Mouse (Mus musculus): Measurements from ENCODE around the gene C730034F03Rik. TPM values are rescaled to one million over a fixed set of nuclear protein-coding genes. Genes with fewer than 3 reads are reported as not detected.

Gene C730034F03Rik
- polyA plus RNA-seq, 1 experiment, result 0.99 TPM

DNA sequence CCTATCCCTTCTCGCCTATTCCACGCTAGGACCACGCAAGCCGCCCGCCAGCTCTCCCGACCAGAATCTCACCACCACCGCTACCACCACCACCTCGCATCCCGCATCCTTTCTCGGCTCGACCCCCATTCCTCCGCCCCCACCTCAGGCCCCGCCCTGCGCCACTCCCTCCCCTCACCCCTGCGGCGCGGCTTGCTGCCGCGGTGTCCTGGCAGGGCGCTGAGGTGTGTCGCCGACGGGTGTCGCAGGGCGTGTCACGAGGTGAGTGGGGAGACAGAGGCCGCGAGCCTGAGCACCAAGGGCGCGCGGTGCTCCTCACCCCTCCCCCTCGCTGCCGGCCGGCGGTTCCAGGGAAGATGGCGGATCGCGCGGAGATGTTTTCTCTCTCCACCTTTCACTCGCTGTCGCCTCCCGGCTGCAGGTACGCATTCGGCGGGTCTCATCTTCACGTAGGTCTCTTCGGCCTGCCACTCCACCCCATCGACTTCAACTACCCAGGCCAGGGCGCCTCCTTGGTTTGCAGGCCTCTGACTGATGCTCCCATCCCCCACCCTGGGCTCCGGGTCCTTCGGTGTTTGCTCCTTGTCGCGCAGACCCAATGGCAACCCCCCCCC is 24.6 kb downstream of the C730034F03Rik start, which contains the start of gene Mapk8ip2:
Gene Mapk8ip2 (plus strand): TSS at position 49 of the 614 bp plus-strand sequence.
- no peak for TF ChIP-seq CTCF (conservative IDR thresholded peaks at IDR 0.05; ENCODE audit: insufficient read depth, insufficient read length, low read depth, low read length)
- no peak for TF ChIP-seq POLR2A (IDR thresholded peaks at IDR 0.05; ENCODE audit: low read depth, low read length)
- 2% methylated on average over 53 of the region's 53 CpGs for WGBS
- no peaks in the 10 kb centered on the region for H3K36me3 ChIP-seq (ENCODE audit: control insufficient read depth, insufficient read depth, low read length)
- 0 out of 2 replicates have a peak, but pooled peaks cover 1% of the 10 kb centered on the region for H3K27me3 ChIP-seq (replicated peaks; ENCODE audit: control insufficient read depth, insufficient read depth, low read length)
- H3K4me3 ChIP-seq (ENCODE audit: insufficient read depth, low read depth, low read length), result peak within 1 kb of the TSS; percentile 47
- DNase-seq, result no peak
- H3K27ac ChIP-seq (ENCODE audit: insufficient read depth, low read depth, low read length), result no peak within 1 kb of the TSS
- no peaks in the 10 kb centered on the region for H3K4me1 ChIP-seq (ENCODE audit: control insufficient read depth, insufficient read depth, low read length)

DNA sequence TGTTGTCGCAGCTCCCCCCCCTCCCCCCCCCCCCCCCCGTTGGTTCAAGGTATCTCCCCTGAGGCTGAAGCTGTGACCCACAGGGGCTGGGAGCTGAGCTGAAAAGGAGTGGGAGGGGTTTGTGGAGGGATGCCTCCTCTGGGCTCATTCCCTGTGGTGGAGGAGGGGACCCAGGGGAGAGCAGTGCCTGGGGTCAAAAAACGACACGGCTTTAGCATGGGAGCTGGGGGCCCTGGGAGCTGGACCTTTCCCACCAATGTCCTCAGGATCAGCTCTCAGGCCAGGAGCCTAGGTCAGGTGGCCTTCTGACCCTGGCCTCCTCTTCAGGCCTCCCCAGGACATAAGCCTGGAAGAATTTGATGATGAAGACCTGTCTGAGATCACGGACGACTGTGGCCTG is 25.5 kb downstream of the C730034F03Rik start:
- Histone ChIP-seq H3K27ac (ENCODE audit: insufficient read depth, low read depth, low read length) (no peak overlapping the region), H3K27me3 (replicated peaks; ENCODE audit: control insufficient read depth, insufficient read depth, low read length) (0 out of 2 replicates have a peak, but pooled peaks cover 1% of the 10 kb centered on the region), H3K36me3 (ENCODE audit: control insufficient read depth, insufficient read depth, low read length) (no peaks in the 10 kb centered on the region), H3K4me3 (ENCODE audit: insufficient read depth, low read depth, low read length) (no peak overlapping the region), H3K4me1 (ENCODE audit: control insufficient read depth, insufficient read depth, low read length) (no peaks in the 10 kb centered on the region)
- TF ChIP-seq CTCF (conservative IDR thresholded peaks at IDR 0.05; ENCODE audit: insufficient read depth, insufficient read length, low read depth, low read length), result no peak
- no peak for TF ChIP-seq POLR2A (IDR thresholded peaks at IDR 0.05; ENCODE audit: low read depth, low read length)
- WGBS, result 31% methylated on average over 5 of the region's 6 CpGs
- no peak for DNase-seq

DNA sequence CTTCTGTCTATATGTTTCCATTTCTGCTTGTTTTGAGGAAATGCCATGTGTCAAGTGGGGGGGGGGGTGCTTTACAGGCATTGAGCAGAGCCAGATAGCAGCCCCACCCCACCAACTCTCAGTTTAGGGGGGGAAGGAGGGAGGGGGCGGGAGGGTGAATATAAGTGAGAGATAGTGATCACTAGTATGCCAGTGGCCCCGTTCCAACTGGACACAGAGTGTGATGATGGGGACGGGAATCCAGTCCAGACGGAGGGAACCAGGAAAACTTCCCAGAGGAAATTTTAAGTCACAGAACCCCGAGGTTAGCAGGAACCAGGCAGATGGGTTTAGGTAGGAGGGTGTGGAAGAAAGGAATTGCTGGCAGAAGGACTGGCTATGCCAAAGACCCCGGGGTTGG is 26.3 kb downstream of the C730034F03Rik start:
- 72% methylated on average over 6 of the region's 6 CpGs for whole genome bisulfite sequencing
- Histone ChIP-seq H3K36me3 (ENCODE audit: control insufficient read depth, insufficient read depth, low read length) (no peaks in the 10 kb centered on the region), H3K27me3 (replicated peaks; ENCODE audit: control insufficient read depth, insufficient read depth, low read length) (0 out of 2 replicates have a peak, but pooled peaks cover 1% of the 10 kb centered on the region), H3K4me3 (ENCODE audit: insufficient read depth, low read depth, low read length) (no peak overlapping the region), H3K4me1 (ENCODE audit: control insufficient read depth, insufficient read depth, low read length) (no peaks in the 10 kb centered on the region), H3K27ac (ENCODE audit: insufficient read depth, low read depth, low read length) (no peak overlapping the region)
- no peak for TF ChIP-seq POLR2A (IDR thresholded peaks at IDR 0.05; ENCODE audit: low read depth, low read length)
- TF ChIP-seq CTCF (conservative IDR thresholded peaks at IDR 0.05; ENCODE audit: insufficient read depth, insufficient read length, low read depth, low read length), result no peak
- no peak for DNase-seq

DNA sequence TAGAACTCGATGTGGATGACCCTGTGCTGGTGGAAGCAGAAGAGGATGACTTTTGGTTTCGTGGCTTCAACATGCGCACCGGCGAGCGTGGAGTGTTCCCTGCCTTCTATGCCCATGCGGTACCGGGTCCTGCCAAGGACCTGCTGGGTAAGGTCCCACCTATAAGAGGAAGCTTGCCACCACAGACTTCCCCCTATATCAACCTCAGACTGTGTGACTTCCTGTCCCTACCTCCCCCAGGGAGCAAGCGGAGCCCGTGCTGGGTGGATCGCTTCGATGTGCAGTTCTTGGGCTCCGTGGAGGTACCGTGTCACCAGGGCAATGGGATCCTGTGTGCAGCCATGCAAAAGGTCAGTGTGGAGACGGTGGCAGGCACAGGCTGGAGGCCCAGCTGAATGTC is 29.6 kb downstream of the C730034F03Rik start:
- Histone ChIP-seq H3K27ac (ENCODE audit: insufficient read depth, low read depth, low read length) (no peak overlapping the region), H3K27me3 (replicated peaks; ENCODE audit: control insufficient read depth, insufficient read depth, low read length) (0 out of 2 replicates have a peak, but pooled peaks cover 1% of the 10 kb centered on the region), H3K4me3 (ENCODE audit: insufficient read depth, low read depth, low read length) (no peak overlapping the region), H3K36me3 (ENCODE audit: control insufficient read depth, insufficient read depth, low read length) (no peaks in the 10 kb centered on the region), H3K4me1 (ENCODE audit: control insufficient read depth, insufficient read depth, low read length) (no peaks in the 10 kb centered on the region)
- DNase-seq, result no peak
- TF ChIP-seq POLR2A (IDR thresholded peaks at IDR 0.05; ENCODE audit: low read depth, low read length), result no peak
- no peak for TF ChIP-seq CTCF (conservative IDR thresholded peaks at IDR 0.05; ENCODE audit: insufficient read depth, insufficient read length, low read depth, low read length)
- 76% methylated on average over 15 of the region's 15 CpGs for WGBS

DNA sequence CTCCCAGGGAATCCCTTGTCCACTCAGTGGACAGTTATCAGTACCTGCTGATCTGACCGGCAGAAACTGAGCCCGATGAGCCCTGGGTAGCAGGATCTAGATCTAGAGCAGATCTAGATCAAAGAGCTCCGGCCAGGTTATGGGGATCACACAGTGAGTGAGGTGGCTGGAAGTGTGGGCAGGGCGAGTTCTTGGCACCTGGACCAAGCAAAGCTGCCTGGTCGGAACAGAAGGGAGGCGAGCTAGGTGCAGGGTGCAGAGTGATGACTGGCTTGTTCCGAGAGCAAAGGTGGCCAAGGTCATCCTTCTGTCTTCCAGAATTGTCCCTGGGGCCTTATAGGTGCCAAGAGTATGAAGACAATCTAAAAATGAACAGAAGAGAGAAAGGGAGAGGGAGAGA is 30.4 kb downstream of the C730034F03Rik start:
- H3K27me3 ChIP-seq (replicated peaks; ENCODE audit: control insufficient read depth, insufficient read depth, low read length), result no peaks in the 10 kb centered on the region
- TF ChIP-seq CTCF (conservative IDR thresholded peaks at IDR 0.05; ENCODE audit: insufficient read depth, insufficient read length, low read depth, low read length), result no peak
- TF ChIP-seq POLR2A (IDR thresholded peaks at IDR 0.05; ENCODE audit: low read depth, low read length), result no peak
- no peaks in the 10 kb centered on the region for H3K4me1 ChIP-seq (ENCODE audit: control insufficient read depth, insufficient read depth, low read length)
- H3K4me3 ChIP-seq (ENCODE audit: insufficient read depth, low read depth, low read length), result no peak overlapping the region
- no peaks in the 10 kb centered on the region for H3K36me3 ChIP-seq (ENCODE audit: control insufficient read depth, insufficient read depth, low read length)
- DNase-seq, result no peak
- H3K27ac ChIP-seq (ENCODE audit: insufficient read depth, low read depth, low read length), result no peak overlapping the region
- 80% methylated on average over 7 of the region's 7 CpGs for WGBS

DNA sequence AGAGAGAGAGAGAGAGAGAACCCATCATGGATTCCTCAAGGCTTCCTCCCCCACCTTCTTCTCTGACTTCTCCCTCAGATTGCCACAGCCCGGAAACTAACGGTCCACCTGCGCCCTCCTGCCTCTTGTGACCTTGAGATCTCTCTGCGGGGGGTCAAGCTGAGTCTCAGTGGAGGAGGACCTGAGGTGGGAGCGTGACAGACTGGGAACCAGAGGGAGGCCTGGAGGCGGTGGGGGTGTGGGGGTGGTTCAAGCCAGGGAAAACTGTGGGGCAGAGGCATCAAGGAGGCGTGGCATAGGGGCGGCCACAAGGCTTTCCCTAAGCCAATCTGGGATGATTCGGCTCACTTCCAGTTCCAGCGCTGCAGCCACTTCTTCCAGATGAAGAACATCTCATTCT is 30.9 kb downstream of the C730034F03Rik start:
- Histone ChIP-seq H3K27ac (ENCODE audit: insufficient read depth, low read depth, low read length) (no peak overlapping the region), H3K4me1 (ENCODE audit: control insufficient read depth, insufficient read depth, low read length) (no peaks in the 10 kb centered on the region), H3K4me3 (ENCODE audit: insufficient read depth, low read depth, low read length) (no peak overlapping the region), H3K27me3 (replicated peaks; ENCODE audit: control insufficient read depth, insufficient read depth, low read length) (no peaks in the 10 kb centered on the region), H3K36me3 (ENCODE audit: control insufficient read depth, insufficient read depth, low read length) (no peaks in the 10 kb centered on the region)
- no peak for TF ChIP-seq POLR2A (IDR thresholded peaks at IDR 0.05; ENCODE audit: low read depth, low read length)
- TF ChIP-seq CTCF (conservative IDR thresholded peaks at IDR 0.05; ENCODE audit: insufficient read depth, insufficient read length, low read depth, low read length), result no peak
- 53% methylated on average over 10 of the region's 10 CpGs for WGBS
- DNase-seq, result no peak

DNA sequence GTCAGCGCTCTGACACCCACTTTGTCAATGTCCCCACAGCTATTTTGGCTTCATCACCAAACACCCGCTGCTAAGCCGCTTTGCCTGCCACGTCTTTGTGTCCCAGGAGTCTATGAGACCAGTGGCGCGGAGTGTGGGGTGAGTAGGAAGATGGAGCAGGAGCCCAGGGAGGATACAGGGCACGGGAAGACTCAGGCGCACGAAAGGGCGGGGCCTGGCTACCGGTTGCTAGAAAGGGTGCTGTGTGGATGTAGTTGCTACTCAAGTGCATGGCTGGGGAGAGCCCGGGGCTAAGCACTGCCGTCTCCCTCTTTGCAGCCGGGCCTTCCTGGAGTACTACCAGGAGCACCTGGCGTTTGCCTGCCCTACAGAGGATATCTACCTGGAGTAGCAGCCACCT is 31.9 kb downstream of the C730034F03Rik start:
- TF ChIP-seq POLR2A (IDR thresholded peaks at IDR 0.05; ENCODE audit: low read depth, low read length) (no peak), CTCF (conservative IDR thresholded peaks at IDR 0.05; ENCODE audit: insufficient read depth, insufficient read length, low read depth, low read length) (no peak)
- DNase-seq, result no peak
- no peaks in the 10 kb centered on the region for H3K27me3 ChIP-seq (replicated peaks; ENCODE audit: control insufficient read depth, insufficient read depth, low read length)
- no peaks in the 10 kb centered on the region for H3K4me1 ChIP-seq (ENCODE audit: control insufficient read depth, insufficient read depth, low read length)
- H3K36me3 ChIP-seq (ENCODE audit: control insufficient read depth, insufficient read depth, low read length), result no peaks in the 10 kb centered on the region
- no peak overlapping the region for H3K4me3 ChIP-seq (ENCODE audit: insufficient read depth, low read depth, low read length)
- H3K27ac ChIP-seq (ENCODE audit: insufficient read depth, low read depth, low read length), result no peak overlapping the region
- WGBS, result 78% methylated on average over 15 of the region's 15 CpGs
